Mouse (Mus musculus) liver, embryonic 12.5 days (tissue): ENCODE measurements around the gene Kcmf1. TPM values are rescaled to one million over a fixed set of nuclear protein-coding genes. Genes with fewer than 3 reads are reported as not detected.

Experiments
- ATAC-seq: fragments of 200-750 bp; cut with Nextera tagmentation; 2 replicates; pipeline ENCODE4 v1.8.0; 2017; ENCODE audit warnings: moderate number of reproducible peaks, mild to moderate bottlenecking, moderate library complexity
- H3K27ac ChIP-seq: fragments of 300-500 bp; sonication (generic); 2 replicates; pipeline ENCODE4 v1.5.1; 2016; ENCODE audit warnings: mild to moderate bottlenecking
- H3K27me3 ChIP-seq: fragments of 300-500 bp; sonication (generic); replicated peaks from 2 replicates; pipeline ENCODE4 v1.6.1; 2016; ENCODE audit warnings: mild to moderate bottlenecking, moderate library complexity
- H3K36me3 ChIP-seq: fragments of 300-500 bp; sonication (generic); 2 replicates; pipeline ENCODE4 v1.6.1; 2016; ENCODE audit warnings: mild to moderate bottlenecking, moderate library complexity
- H3K4me1 ChIP-seq: fragments of 300-500 bp; sonication (generic); 2 replicates; pipeline ENCODE4 v1.6.1; 2016
- H3K4me2 ChIP-seq: fragments of 300-500 bp; sonication (generic); 2 replicates; pipeline ENCODE4 v1.6.1; 2016; ENCODE audit warnings: mild to moderate bottlenecking, moderate library complexity
- H3K4me3 ChIP-seq: fragments of 300-500 bp; sonication (generic); 2 replicates; pipeline ENCODE4 v1.5.1; 2016; ENCODE audit warnings: mild to moderate bottlenecking, moderate library complexity
- H3K9ac ChIP-seq: fragments of 300-500 bp; sonication (generic); 2 replicates; pipeline ENCODE4 v1.6.1; 2016; ENCODE audit warnings: mild to moderate bottlenecking, moderate library complexity
- H3K9me3 ChIP-seq: fragments of 300-500 bp; sonication (generic); replicated peaks from 2 replicates; pipeline ENCODE4 v1.6.1; 2016; ENCODE audit warnings: mild to moderate bottlenecking, moderate library complexity
- WGBS: fragments of 180-500 bp; shearing (Covaris S2); methylation state at CpG from one replicate; pipeline ENCODE4 v1.1.7; 2016; ENCODE audit not compliant: insufficient replicate concordance; 5-methylcytosine and 5-hydroxymethylcytosine counted together
- polyA plus RNA-seq: library from polyadenylated mRNA; unstranded; fragments of >200 nt; fragmentation: Nextera tagmentation; extraction: Ambion mirVana; gene quantifications from 2 replicates; pipeline ENCODE4 v1.2.1, GENCODE M21; 2016

The Kcmf1 gene
- polyA plus RNA-seq, 1 experiment from 2014 or later = 49.2 TPM

DNA sequence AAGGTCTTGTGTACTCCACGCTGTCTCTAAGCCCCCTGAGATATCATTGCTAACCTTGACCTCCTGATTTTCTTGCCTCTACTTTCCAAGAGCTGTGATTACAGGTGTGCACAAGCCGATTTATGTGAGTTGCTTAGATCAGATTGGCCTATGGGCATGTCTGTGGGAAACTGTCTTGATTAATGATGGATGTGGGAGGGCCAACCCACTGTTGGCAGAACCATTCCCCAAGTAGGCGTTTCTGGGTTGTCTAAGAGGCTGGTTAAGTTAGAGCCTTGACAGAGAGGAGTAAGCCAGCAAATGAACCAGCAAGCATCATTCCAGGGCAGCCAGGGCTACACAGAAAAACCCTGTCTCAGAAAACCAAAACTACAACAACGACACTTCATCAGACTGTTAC is 26.3 kb upstream of the Kcmf1 start:
- no peaks in the 10 kb centered on the region for H3K27me3 ChIP-seq
- H3K36me3 ChIP-seq = no peaks in the 10 kb centered on the region
- H3K4me2 ChIP-seq = no peak overlapping the region
- H3K4me1 ChIP-seq = 0 out of 2 replicates have a peak, but pooled peaks cover 4% of the 10 kb centered on the region
- H3K9ac ChIP-seq = no peak overlapping the region
- H3K9me3 ChIP-seq = no peaks in the 10 kb centered on the region
- H3K4me3 ChIP-seq = no peak overlapping the region
- no peak for ATAC-seq
- 59% methylated on average over 4 of the region's 4 CpGs for WGBS
- no peak overlapping the region for H3K27ac ChIP-seq

GRCm38 (mm10) chr6:72923381-72923780 is 23.6 kb upstream of the Kcmf1 start:
- no peak for ATAC-seq
- WGBS = 80% methylated on average over 8 of the region's 8 CpGs
- H3K36me3 ChIP-seq = no peaks in the 10 kb centered on the region

DNA sequence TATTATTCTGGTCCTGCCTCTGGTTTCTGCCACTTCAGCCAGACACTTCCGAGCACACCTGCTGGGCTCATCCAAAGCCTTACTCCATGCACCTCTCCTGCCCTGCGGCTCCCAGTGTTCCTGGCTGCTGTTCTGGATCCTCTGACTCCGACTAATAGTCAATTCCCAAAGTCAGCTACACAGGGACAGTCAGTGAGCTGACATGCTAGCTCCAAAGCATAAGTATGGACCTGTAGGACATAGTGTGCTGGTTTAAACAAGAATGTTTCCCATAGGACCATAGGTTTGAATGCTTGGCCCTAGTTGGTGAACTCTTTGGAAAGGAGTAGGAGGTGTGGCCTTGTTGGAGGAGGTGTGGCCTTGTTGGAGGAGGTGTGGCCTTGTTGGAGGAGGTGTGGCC is 21.3 kb upstream of the Kcmf1 start:
- Histone ChIP-seq H3K27ac (no peak overlapping the region), H3K9me3 (no peaks in the 10 kb centered on the region), H3K27me3 (no peaks in the 10 kb centered on the region), H3K4me3 (no peak overlapping the region), H3K4me1 (no peaks in the 10 kb centered on the region), H3K36me3 (no peaks in the 10 kb centered on the region), H3K4me2 (no peak overlapping the region), H3K9ac (no peak overlapping the region)
- ATAC-seq = no peak
- WGBS = 76% methylated on average over 3 of the region's 3 CpGs

More at GRCm38 (mm10) chr6:72923381-72923780, 23.6 kb upstream of the Kcmf1 start:
- 0 out of 2 replicates have a peak, but pooled peaks cover 4% of the 10 kb centered on the region for H3K4me1 ChIP-seq
- no peak overlapping the region for H3K27ac ChIP-seq
- no peaks in the 10 kb centered on the region for H3K9me3 ChIP-seq
- no peak overlapping the region for H3K9ac ChIP-seq
- no peak overlapping the region for H3K4me3 ChIP-seq
- H3K27me3 ChIP-seq = no peaks in the 10 kb centered on the region
- H3K4me2 ChIP-seq = no peak overlapping the region

DNA sequence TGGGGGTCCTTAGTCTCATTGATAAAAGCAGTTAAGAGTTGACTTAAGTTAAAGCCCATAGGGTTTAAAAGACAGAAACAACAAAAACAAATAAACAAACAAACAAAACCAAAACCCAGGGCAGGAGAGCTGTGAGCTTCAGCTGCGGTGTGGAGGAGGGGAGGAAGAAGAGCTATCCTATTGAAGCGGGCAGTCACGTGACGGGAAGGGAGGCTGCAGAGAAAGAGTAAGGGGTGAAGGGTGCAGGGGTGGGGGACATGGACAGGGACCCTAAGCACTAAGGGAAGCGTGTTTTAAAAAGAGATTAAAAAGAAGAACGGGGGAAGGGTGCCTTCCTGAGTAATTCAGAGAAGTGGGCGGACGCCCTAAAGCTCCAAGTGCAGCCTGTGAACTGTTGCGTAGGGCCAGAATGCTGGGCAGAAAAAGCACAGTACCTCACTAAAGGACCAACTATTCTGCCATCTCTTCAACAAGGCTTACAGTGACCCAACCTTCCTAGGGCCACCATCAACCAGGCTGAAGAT is 18.8 kb upstream of the Kcmf1 start:
- Histone ChIP-seq H3K4me3 (no peak overlapping the region), H3K4me1 (no peaks in the 10 kb centered on the region), H3K27ac (no peak overlapping the region), H3K4me2 (no peak overlapping the region), H3K9me3 (no peaks in the 10 kb centered on the region), H3K27me3 (no peaks in the 10 kb centered on the region), H3K9ac (no peak overlapping the region), H3K36me3 (no peaks in the 10 kb centered on the region)
- ATAC-seq = no peak
- 54% methylated on average over 9 of the region's 9 CpGs for WGBS

DNA sequence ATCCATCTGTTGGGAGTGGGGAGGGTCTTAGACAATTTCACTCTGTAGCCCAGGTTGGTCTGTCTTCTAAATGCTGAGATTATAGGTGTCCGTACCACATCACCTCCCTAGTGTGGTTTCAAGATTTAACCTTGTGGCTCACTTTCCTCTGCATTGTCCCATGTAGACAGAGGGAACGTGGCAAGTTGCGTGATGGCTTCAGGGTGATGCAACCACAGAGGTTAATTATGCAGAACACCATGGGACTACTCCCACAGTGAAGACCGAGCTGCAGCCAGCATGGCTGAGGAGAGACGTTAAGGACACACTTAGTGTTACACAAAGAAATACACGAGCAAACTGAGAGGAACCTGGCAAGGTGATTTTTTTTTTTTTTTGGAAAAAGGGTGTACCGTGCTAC is 16.6 kb upstream of the Kcmf1 start:
- no peak for ATAC-seq
- WGBS = 66% methylated on average over 7 of the region's 7 CpGs
- no peak overlapping the region for H3K4me2 ChIP-seq

GRCm38 (mm10) chr6:72914087-72914749 is 14.4 kb upstream of the Kcmf1 start:
- Histone ChIP-seq H3K36me3 (no peaks in the 10 kb centered on the region), H3K4me1 (no peaks in the 10 kb centered on the region), H3K4me3 (no peak overlapping the region), H3K9ac (no peak overlapping the region), H3K27ac (no peak overlapping the region), H3K9me3 (no peaks in the 10 kb centered on the region), H3K4me2 (no peak overlapping the region), H3K27me3 (no peaks in the 10 kb centered on the region)
- 67% methylated on average over 6 of the region's 6 CpGs for WGBS
- ATAC-seq = no peak

More for the DNA sequence above, 16.6 kb upstream of the Kcmf1 start:
- H3K36me3 ChIP-seq = no peaks in the 10 kb centered on the region
- H3K4me3 ChIP-seq = no peak overlapping the region
- no peaks in the 10 kb centered on the region for H3K4me1 ChIP-seq
- H3K27me3 ChIP-seq = no peaks in the 10 kb centered on the region
- no peaks in the 10 kb centered on the region for H3K9me3 ChIP-seq
- no peak overlapping the region for H3K9ac ChIP-seq
- no peak overlapping the region for H3K27ac ChIP-seq

DNA sequence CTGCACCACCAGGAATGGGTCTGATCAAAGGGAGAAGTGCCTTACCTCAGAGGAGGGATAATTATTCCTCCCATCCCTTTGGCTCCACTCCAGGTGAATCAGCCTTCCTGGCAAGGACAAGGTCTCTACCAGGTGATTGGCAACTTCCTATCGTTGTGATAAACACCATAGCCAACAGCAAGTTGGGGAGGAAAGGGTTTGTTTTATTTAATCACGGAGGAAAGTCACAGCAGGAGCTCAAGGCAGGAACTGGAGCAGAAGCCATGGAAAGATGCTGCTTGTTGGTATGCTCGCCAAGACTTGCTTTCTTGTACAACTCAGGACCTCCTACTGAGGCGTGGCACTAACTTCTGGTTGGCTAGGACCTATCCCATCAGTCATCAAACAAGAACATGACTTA is 11.5 kb upstream of the Kcmf1 start:
- no peak for ATAC-seq
- Histone ChIP-seq H3K9me3 (no peaks in the 10 kb centered on the region), H3K36me3 (no peaks in the 10 kb centered on the region), H3K9ac (no peak overlapping the region), H3K27me3 (no peaks in the 10 kb centered on the region), H3K4me3 (no peak overlapping the region), H3K27ac (no peak overlapping the region), H3K4me2 (no peak overlapping the region), H3K4me1 (no peaks in the 10 kb centered on the region)
- WGBS = 47% methylated on average over 4 of the region's 4 CpGs

DNA sequence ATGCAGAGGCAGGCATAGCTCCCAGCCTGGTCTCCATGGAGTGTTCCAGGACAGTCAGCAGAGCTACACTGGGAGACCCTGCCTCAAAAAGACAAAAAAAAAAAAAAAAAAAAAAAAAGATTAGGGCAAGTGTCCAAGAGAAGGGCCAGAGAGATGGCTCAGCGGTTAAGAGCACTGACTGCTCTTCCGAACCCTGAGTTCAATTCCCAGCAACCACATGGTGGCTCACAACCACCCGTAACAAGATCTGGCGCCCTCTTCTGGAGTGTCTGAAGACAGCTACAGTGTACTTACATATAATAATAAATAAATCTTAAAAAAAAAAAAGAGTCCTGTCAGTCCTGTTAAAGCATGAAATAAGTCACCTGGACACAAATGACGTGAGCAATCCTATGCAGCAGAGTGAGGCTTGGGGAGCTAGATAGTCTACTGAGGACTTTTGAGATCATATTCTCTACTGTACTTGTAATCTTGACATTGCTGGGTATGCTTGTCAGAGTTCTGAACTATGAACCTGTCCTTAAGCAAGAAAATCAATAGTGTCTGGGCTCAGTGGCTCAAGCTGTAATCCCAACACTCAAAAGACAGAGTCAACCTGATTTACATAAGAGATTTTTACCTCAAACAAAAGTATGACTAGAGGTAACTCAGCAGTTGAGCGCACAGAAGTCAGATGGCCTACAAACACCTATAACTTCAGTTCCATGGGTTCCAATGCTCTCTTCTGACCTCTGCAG is 2.6 kb upstream of the Kcmf1 start:
- 77% methylated on average over 6 of the region's 6 CpGs for WGBS
- Histone ChIP-seq H3K4me1 (peaks cover 21% of the 10 kb centered on the region), H3K9me3 (no peaks in the 10 kb centered on the region), H3K27ac (no peak overlapping the region), H3K4me2 (no peak overlapping the region), H3K27me3 (no peaks in the 10 kb centered on the region), H3K9ac (no peak overlapping the region), H3K4me3 (no peak overlapping the region), H3K36me3 (no peaks in the 10 kb centered on the region)
- no peak for ATAC-seq

- ATAC-seq = no peak
- H3K4me2 ChIP-seq = peak overlapping the region; percentile 98
- peaks cover 10% of the 10 kb centered on the region for H3K36me3 ChIP-seq
These were observed 1.2 kb upstream of the Kcmf1 start for GRCm38 (mm10) chr6:72900952-72901351.

DNA sequence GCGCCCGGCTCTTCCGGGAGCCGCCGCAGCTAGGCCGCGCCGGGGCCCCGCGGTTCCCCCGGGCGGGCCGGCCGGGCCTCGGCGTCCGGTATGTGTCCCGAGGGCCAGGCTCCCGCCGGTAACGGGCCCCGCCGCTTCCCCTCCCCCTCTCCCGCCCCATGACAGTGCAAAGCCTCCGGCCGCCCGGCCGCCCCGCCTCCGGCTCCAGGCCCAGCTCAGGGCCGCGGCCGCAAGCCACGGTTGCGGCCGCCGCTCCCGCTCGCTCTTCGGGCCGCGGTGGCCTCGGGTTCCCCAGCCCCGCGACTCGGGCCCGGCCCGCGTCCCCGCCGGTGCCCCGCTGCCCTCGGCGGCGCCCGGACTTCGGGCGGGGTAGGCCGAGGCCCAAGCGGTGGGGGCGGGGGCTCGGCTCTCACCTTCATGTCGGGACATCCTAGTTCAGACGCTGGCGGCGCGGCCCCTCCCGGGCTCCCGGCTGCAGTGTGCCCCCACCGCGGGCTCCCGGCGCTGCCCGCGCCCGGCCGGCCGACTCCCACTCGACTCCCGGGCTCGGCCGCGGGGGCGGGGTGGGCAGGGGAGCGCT is 488 bp downstream of the Kcmf1 start:
- Histone ChIP-seq H3K27ac (peak overlapping the region; percentile 99), H3K9me3 (no peaks in the 10 kb centered on the region), H3K4me2 (peak overlapping the region; percentile 98), H3K4me1 (peaks cover 49% of the 10 kb centered on the region), H3K9ac (peak overlapping the region; percentile 99), H3K36me3 (peaks cover 23% of the 10 kb centered on the region), H3K4me3 (peak overlapping the region; percentile 97), H3K27me3 (no peaks in the 10 kb centered on the region)
- WGBS = under 1% methylated on average over 42 of the region's 85 CpGs
- ATAC-seq = peak; percentile 81

More at GRCm38 (mm10) chr6:72900952-72901351, 1.2 kb upstream of the Kcmf1 start:
- Histone ChIP-seq H3K27ac (peak overlapping the region; percentile 99), H3K9ac (peak overlapping the region; percentile 99), H3K4me1 (peaks cover 36% of the 10 kb centered on the region), H3K9me3 (no peaks in the 10 kb centered on the region), H3K4me3 (peak overlapping the region; percentile 97), H3K27me3 (no peaks in the 10 kb centered on the region)
- whole genome bisulfite sequencing = 54% methylated on average over 7 of the region's 7 CpGs

- under 1% methylated on average over 60 of the region's 71 CpGs for WGBS
- peak; percentile 65 for ATAC-seq
- peak overlapping the region; percentile 99 for H3K9ac ChIP-seq
- H3K4me3 ChIP-seq = peak overlapping the region; percentile 97
- peaks cover 56% of the 10 kb centered on the region for H3K4me1 ChIP-seq
- H3K9me3 ChIP-seq = no peaks in the 10 kb centered on the region
- peak overlapping the region; percentile 98 for H3K4me2 ChIP-seq
- H3K27ac ChIP-seq = peak overlapping the region; percentile 99
- peaks cover 26% of the 10 kb centered on the region for H3K36me3 ChIP-seq
- H3K27me3 ChIP-seq = no peaks in the 10 kb centered on the region
These were observed 1.3 kb downstream of the Kcmf1 start for GRCm38 (mm10) chr6:72898244-72899200.
